Mouse (Mus musculus) hindbrain, embryonic 12.5 days (tissue): ENCODE measurements around the gene Ccdc137. TPM values are rescaled to one million over a fixed set of nuclear protein-coding genes. Genes with fewer than 3 reads are reported as not detected.

Source experiments
- ATAC-seq: fragments of 200-750 bp; cut with Nextera tagmentation; 2 replicates; pipeline ENCODE4 v1.8.0; 2017; ENCODE audit warnings: moderate TSS enrichment; ENCODE audit not compliant: low FRiP score
- H3K27ac ChIP-seq: fragments of 300-500 bp; sonication (generic); 2 replicates; pipeline ENCODE4 v1.5.1; 2016; ENCODE audit warnings: mild to moderate bottlenecking
- H3K27me3 ChIP-seq: fragments of 300-500 bp; sonication (generic); 2 replicates; pipeline ENCODE4 v1.6.1; 2016; ENCODE audit warnings: mild to moderate bottlenecking
- H3K36me3 ChIP-seq: fragments of 300-500 bp; sonication (generic); 2 replicates; pipeline ENCODE4 v1.6.1; 2016; ENCODE audit warnings: mild to moderate bottlenecking
- H3K4me1 ChIP-seq: fragments of 300-500 bp; sonication (generic); 2 replicates; pipeline ENCODE4 v1.6.1; 2016
- H3K4me2 ChIP-seq: fragments of 300-500 bp; sonication (generic); replicated peaks from 2 replicates; pipeline ENCODE4 v1.6.1; 2016; ENCODE audit warnings: mild to moderate bottlenecking
- H3K4me3 ChIP-seq: fragments of 300-500 bp; sonication (generic); 2 replicates; pipeline ENCODE4 v1.5.1; 2016; ENCODE audit warnings: mild to moderate bottlenecking
- H3K9ac ChIP-seq: fragments of 300-500 bp; sonication (generic); 2 replicates; pipeline ENCODE4 v1.6.1; 2016; ENCODE audit warnings: mild to moderate bottlenecking, moderate library complexity
- H3K9me3 ChIP-seq: fragments of 300-500 bp; sonication (generic); replicated peaks from 2 replicates; pipeline ENCODE4 v1.6.1; 2016; ENCODE audit warnings: mild to moderate bottlenecking
- WGBS: fragments of 180-500 bp; shearing (Covaris S2); methylation state at CpG from one replicate; pipeline ENCODE4 v1.1.7; 2016; 5-methylcytosine and 5-hydroxymethylcytosine counted together
- polyA plus RNA-seq: library from polyadenylated mRNA; unstranded; fragments of >200 nt; fragmentation: Nextera tagmentation; extraction: Ambion mirVana; gene quantifications from 2 replicates; pipeline ENCODE4 v1.2.1, GENCODE M21; 2016

Ccdc137 gene
- polyA plus RNA-seq, 1 experiment from 2014 or later = 35.5 TPM

- no peak overlapping the region for H3K27ac ChIP-seq
- no peaks in the 10 kb centered on the region for H3K27me3 ChIP-seq
- 88% methylated on average over 3 of the region's 3 CpGs for WGBS
- H3K4me2 ChIP-seq = no peak overlapping the region
- H3K36me3 ChIP-seq = no peaks in the 10 kb centered on the region
- no peaks in the 10 kb centered on the region for H3K4me1 ChIP-seq
- no peak overlapping the region; the same call in 1 of the 2 replicates for H3K9ac ChIP-seq
- no peaks in the 10 kb centered on the region for H3K9me3 ChIP-seq
- H3K4me3 ChIP-seq = no peak overlapping the region
- no peak for ATAC-seq
Measured at GRCm38 (mm10) chr11:120442765-120443280, 15.1 kb upstream of the Ccdc137 start.

- no peaks in the 10 kb centered on the region for H3K36me3 ChIP-seq
- ATAC-seq = no peak
- no peaks in the 10 kb centered on the region for H3K27me3 ChIP-seq
- no peaks in the 10 kb centered on the region for H3K4me1 ChIP-seq
- H3K9me3 ChIP-seq = no peaks in the 10 kb centered on the region
- no peak overlapping the region for H3K4me2 ChIP-seq
- WGBS = 75% methylated on average over 6 of the region's 6 CpGs
- H3K9ac ChIP-seq = no peak overlapping the region
- H3K4me3 ChIP-seq = no peak overlapping the region
- H3K27ac ChIP-seq = no peak overlapping the region
Measured at GRCm38 (mm10) chr11:120444106-120444505, 13.8 kb upstream of the Ccdc137 start.

- Histone ChIP-seq H3K9me3 (no peaks in the 10 kb centered on the region), H3K4me3 (no peak overlapping the region), H3K27ac (no peak overlapping the region), H3K4me1 (no peaks in the 10 kb centered on the region), H3K36me3 (no peaks in the 10 kb centered on the region), H3K9ac (no peak overlapping the region), H3K4me2 (no peak overlapping the region), H3K27me3 (no peaks in the 10 kb centered on the region)
- WGBS = 84% methylated on average over 3 of the region's 3 CpGs
- no peak for ATAC-seq
Measured at GRCm38 (mm10) chr11:120445475-120445874, 12.4 kb upstream of the Ccdc137 start.

GRCm38 (mm10) chr11:120447179-120447578 is 10.7 kb upstream of the Ccdc137 start:
- H3K4me2 ChIP-seq = no peak overlapping the region
- H3K4me3 ChIP-seq = no peak overlapping the region
- H3K9ac ChIP-seq = no peak overlapping the region
- no peak overlapping the region for H3K27ac ChIP-seq
- ATAC-seq = no peak
- no peaks in the 10 kb centered on the region for H3K9me3 ChIP-seq
- 82% methylated on average over 7 of the region's 7 CpGs for WGBS
- no peaks in the 10 kb centered on the region for H3K36me3 ChIP-seq
- no peaks in the 10 kb centered on the region for H3K27me3 ChIP-seq
- H3K4me1 ChIP-seq = no peaks in the 10 kb centered on the region

- Histone ChIP-seq H3K9me3 (no peaks in the 10 kb centered on the region), H3K4me1 (peaks cover 7% of the 10 kb centered on the region), H3K27me3 (no peaks in the 10 kb centered on the region), H3K36me3 (no peaks in the 10 kb centered on the region; the same call in 1 of the 2 replicates), H3K27ac (no peak overlapping the region), H3K9ac (no peak overlapping the region), H3K4me2 (no peak overlapping the region), H3K4me3 (no peak overlapping the region)
- ATAC-seq = no peak
- WGBS = 72% methylated on average over 3 of the region's 3 CpGs
Measured at GRCm38 (mm10) chr11:120452246-120452645, 5.7 kb upstream of the Ccdc137 start.

- Histone ChIP-seq H3K9ac (no peak within 1 kb of the TSS), H3K27me3 (no peaks in the 10 kb centered on the region), H3K4me3 (no peak within 1 kb of the TSS), H3K27ac (no peak within 1 kb of the TSS), H3K4me1 (peaks cover 10% of the 10 kb centered on the region), H3K4me2 (no peak within 1 kb of the TSS), H3K36me3 (no peaks in the 10 kb centered on the region; the same call in 1 of the 2 replicates), H3K9me3 (no peaks in the 10 kb centered on the region)
- WGBS = 92% methylated on average over 4 of the region's 4 CpGs
- ATAC-seq = no peak
Measured at GRCm38 (mm10) chr11:120453306-120453705, 4.6 kb upstream of the Ccdc137 start, which contains the start of gene Pde6g. Gene Pde6g (minus strand): TSS chr11:120453500.

- no peak overlapping the region for H3K27ac ChIP-seq
- no peak overlapping the region for H3K4me2 ChIP-seq
- H3K4me1 ChIP-seq = peaks cover 20% of the 10 kb centered on the region
- 92% methylated on average over 4 of the region's 4 CpGs for WGBS
- no peak overlapping the region for H3K4me3 ChIP-seq
- peaks cover 8% of the 10 kb centered on the region for H3K36me3 ChIP-seq
- no peaks in the 10 kb centered on the region for H3K9me3 ChIP-seq
- no peak overlapping the region for H3K9ac ChIP-seq
- no peak for ATAC-seq
- no peaks in the 10 kb centered on the region for H3K27me3 ChIP-seq
Measured at GRCm38 (mm10) chr11:120454965-120455364, 3.0 kb upstream of the Ccdc137 start.

- Histone ChIP-seq H3K9me3 (no peaks in the 10 kb centered on the region), H3K9ac (no peak overlapping the region), H3K36me3 (peaks cover 11% of the 10 kb centered on the region), H3K27me3 (no peaks in the 10 kb centered on the region), H3K4me1 (peaks cover 20% of the 10 kb centered on the region), H3K4me3 (no peak overlapping the region), H3K4me2 (no peak overlapping the region), H3K27ac (no peak overlapping the region)
- ATAC-seq = no peak
- 96% methylated on average over 7 of the region's 7 CpGs for WGBS
Measured at GRCm38 (mm10) chr11:120455413-120455812, 2.5 kb upstream of the Ccdc137 start.

GRCm38 (mm10) chr11:120457370-120457769 is 545 bp upstream of the Ccdc137 start:
- no peak; the same call in 1 of the 2 replicates for ATAC-seq
- Histone ChIP-seq H3K4me3 (peak overlapping the region; percentile 86), H3K9ac (peak overlapping the region; percentile 87), H3K27me3 (no peaks in the 10 kb centered on the region), H3K27ac (peak overlapping the region; percentile 82), H3K9me3 (no peaks in the 10 kb centered on the region), H3K4me2 (peak overlapping the region; percentile 81), H3K4me1 (peaks cover 20% of the 10 kb centered on the region), H3K36me3 (peaks cover 29% of the 10 kb centered on the region)
- 39% methylated on average over 14 of the region's 14 CpGs for whole genome bisulfite sequencing

GRCm38 (mm10) chr11:120458847-120459597 is 1.1 kb downstream of the Ccdc137 start:
- 61% methylated on average over 6 of the region's 6 CpGs for WGBS
- H3K9ac ChIP-seq = peak overlapping the region; percentile 87

GRCm38 (mm10) chr11:120463536-120463935 is 5.6 kb downstream of the Ccdc137 start:
- Histone ChIP-seq H3K9me3 (no peaks in the 10 kb centered on the region), H3K27me3 (no peaks in the 10 kb centered on the region), H3K36me3 (peaks cover 54% of the 10 kb centered on the region), H3K4me3 (no peak overlapping the region), H3K9ac (no peak overlapping the region), H3K4me1 (peaks cover 26% of the 10 kb centered on the region), H3K4me2 (no peak overlapping the region), H3K27ac (no peak overlapping the region)
- no peak for ATAC-seq
- WGBS = 94% methylated on average over 2 of the region's 2 CpGs

More at GRCm38 (mm10) chr11:120458847-120459597, 1.1 kb downstream of the Ccdc137 start:
- Histone ChIP-seq H3K27me3 (no peaks in the 10 kb centered on the region), H3K4me3 (peak overlapping the region; percentile 86), H3K4me1 (peaks cover 20% of the 10 kb centered on the region), H3K36me3 (peaks cover 44% of the 10 kb centered on the region), H3K4me2 (peak overlapping the region; percentile 81), H3K9me3 (no peaks in the 10 kb centered on the region), H3K27ac (no peak overlapping the region)
- no peak for ATAC-seq

- H3K9me3 ChIP-seq = no peaks in the 10 kb centered on the region
- H3K4me1 ChIP-seq = peaks cover 21% of the 10 kb centered on the region
- H3K9ac ChIP-seq = no peak overlapping the region
- no peak overlapping the region for H3K4me3 ChIP-seq
- no peak for ATAC-seq
- no peak overlapping the region for H3K27ac ChIP-seq
- H3K36me3 ChIP-seq = peaks cover 53% of the 10 kb centered on the region
- no peak overlapping the region for H3K4me2 ChIP-seq
- no peaks in the 10 kb centered on the region for H3K27me3 ChIP-seq
- WGBS = 91% methylated on average over 5 of the region's 5 CpGs
Measured at GRCm38 (mm10) chr11:120464365-120464764, 6.5 kb downstream of the Ccdc137 start.
